Mouse (Mus musculus) heart, postnatal 4 days (tissue): ENCODE data around the gene Clpsl2. TPM values are rescaled to one million over a fixed set of nuclear protein-coding genes. Genes with fewer than 3 reads are reported as not detected.
A peak's percentile ranks its signal among the peaks of the same experiment; 100 is the strongest.

Source experiments
- DNase-seq: peaks from one replicate; pipeline ENCODE4 v3.0.0; 2021
- microRNA-seq, 2 experiments: library from miRNA; unstranded; fragments of <30 nt; microRNA quantifications; one replicate each; pipeline ENCODE4 v1.2.0; 2021 to 2022
- total RNA-seq, 2 experiments: library from RNA; stranded (reverse); gene quantifications; 2 replicates each; pipeline ENCODE4 v1.2.3; 2021

The Clpsl2 gene
- total RNA-seq, 2 experiments from 2014 or later = not detected

- DNase-seq = no peak
Measured at GRCm38 (mm10) chr17:28560598-28560997, 11.4 kb downstream of the Clpsl2 start, which contains the start of gene Clps. Gene Clps (minus strand): TSS chr17:28560766.

GRCm38 (mm10) chr17:28561613-28562012 is 12.4 kb downstream of the Clpsl2 start:
- no peak for DNase-seq

GRCm38 (mm10) chr17:28565181-28565580 is 16.0 kb downstream of the Clpsl2 start:
- DNase-seq = no peak

GRCm38 (mm10) chr17:28567541-28567940 is 18.3 kb downstream of the Clpsl2 start:
- DNase-seq = no peak

GRCm38 (mm10) chr17:28571868-28572267 is 22.7 kb downstream of the Clpsl2 start:
- no peak for DNase-seq

GRCm38 (mm10) chr17:28572521-28572920 is 23.3 kb downstream of the Clpsl2 start:
- no peak for DNase-seq

GRCm38 (mm10) chr17:28572941-28573340 is 23.7 kb downstream of the Clpsl2 start:
- no peak for DNase-seq

- DNase-seq = peak; percentile 69
Measured at GRCm38 (mm10) chr17:28575244-28576125, 26.3 kb downstream of the Clpsl2 start, which contains the start of gene Lhfpl5. Gene Lhfpl5 (plus strand): TSS chr17:28575641.

GRCm38 (mm10) chr17:28580396-28580795 is 31.2 kb downstream of the Clpsl2 start:
- DNase-seq = peak; percentile 84

GRCm38 (mm10) chr17:28581056-28581455 is 31.8 kb downstream of the Clpsl2 start:
- no peak for DNase-seq

- DNase-seq = no peak
Measured at GRCm38 (mm10) chr17:28586509-28586908, 37.3 kb downstream of the Clpsl2 start.

GRCm38 (mm10) chr17:28588591-28588990 is 39.4 kb downstream of the Clpsl2 start:
- DNase-seq = no peak

- no peak for DNase-seq
Measured at GRCm38 (mm10) chr17:28590596-28590995, 41.4 kb downstream of the Clpsl2 start.

- DNase-seq = peak; percentile 75
Measured at GRCm38 (mm10) chr17:28591476-28591875, 42.3 kb downstream of the Clpsl2 start.

- DNase-seq = peak; percentile 84
Measured at GRCm38 (mm10) chr17:28592998-28593397, 43.8 kb downstream of the Clpsl2 start.

- no peak for DNase-seq
Measured at GRCm38 (mm10) chr17:28593965-28594364, 44.8 kb downstream of the Clpsl2 start.

GRCm38 (mm10) chr17:28600780-28601179 is 51.6 kb downstream of the Clpsl2 start:
- no peak for DNase-seq

- no peak for DNase-seq
Measured at GRCm38 (mm10) chr17:28601557-28602250, 52.5 kb downstream of the Clpsl2 start.

Small RNA genes within 50 kb of the gene (microRNA-seq; reads per million reads assigned to microRNA genes)
- gene Gm25195 (0 reads per million in 2 experiments), gene Mir6969 (0 reads per million in 2 experiments)

Other genes with a start within 250 kb of the Clpsl2 start
- gene Fance, start 235.9 kb upstream of the Clpsl2 start, total RNA-seq = 10 to 100 TPM; 18.7 to 19.4 TPM
- gene Rpl10a, start 220.9 kb upstream of the Clpsl2 start, total RNA-seq = 100 to 1,000 TPM; 663 to 665 TPM
- gene Tead3, start 198.6 kb upstream of the Clpsl2 start, total RNA-seq = 10 to 100 TPM; 26.3 to 30.2 TPM
- gene Tulp1, start 184.2 kb upstream of the Clpsl2 start, total RNA-seq = 1 to 10 TPM; 1.0 to 1.5 TPM
- 10 to 100 TPM; 21.4 to 22.0 TPM for gene Fkbp5, start 31.9 kb upstream of the Clpsl2 start, total RNA-seq
- gene Armc12, start 18.6 kb upstream of the Clpsl2 start, total RNA-seq = not detected
- gene Clps, start 11.4 kb downstream of the Clpsl2 start, total RNA-seq = not detected
- gene Lhfpl5, start 26.2 kb downstream of the Clpsl2 start, total RNA-seq = not detected
- 10 to 100 TPM; 54.3 to 55.2 TPM for gene Srpk1, start 73.3 kb downstream of the Clpsl2 start, total RNA-seq
- gene Slc26a8, start 140.8 kb downstream of the Clpsl2 start, total RNA-seq = 1 to 10 TPM in 1 of 2 experiments, under 1 TPM in 1; 0.68 to 1.5 TPM
- gene Mapk14, start 141.9 kb downstream of the Clpsl2 start, total RNA-seq = 10 to 100 TPM; 45.1 to 49.6 TPM
- 1 to 10 TPM; 1.1 to 1.8 TPM for gene AC170998.1, start 176.7 kb downstream of the Clpsl2 start, total RNA-seq
- gene Mapk13, start 219.9 kb downstream of the Clpsl2 start, total RNA-seq = under 1 TPM; 0.47 to 0.50 TPM